Mouse (Mus musculus) olfactory bulb, adult 2 months (tissue): Measurements from ENCODE around the gene Farp1. TPM values are rescaled to one million over a fixed set of nuclear protein-coding genes. Genes with fewer than 3 reads are reported as not detected.
A peak's percentile ranks its signal among the peaks of the same experiment; 100 is the strongest.
"Not testable (repeated sequence)": the region's sequence is repeated elsewhere in the genome, so short reads cannot be mapped to it uniquely, and the experiment has no call there.

Experiments used
- H3K27ac ChIP-seq: fragments of 200-500 bp; 2 replicates; pipeline ENCODE4 v1.5.1; 2012; ENCODE audit warnings: low read depth, low read length; ENCODE audit not compliant: insufficient read depth
- H3K4me1 ChIP-seq: fragments of 200-500 bp; 2 replicates; pipeline ENCODE4 v1.6.1; 2012; ENCODE audit warnings: low read length; ENCODE audit not compliant: control insufficient read depth, insufficient read depth
- H3K4me3 ChIP-seq: fragments of 200-500 bp; 2 replicates; pipeline ENCODE4 v1.5.1; 2012; ENCODE audit warnings: mild to moderate bottlenecking, low read depth, low read length, moderate library complexity; ENCODE audit not compliant: insufficient read depth
- CTCF ChIP-seq: fragments of 200-500 bp; IDR thresholded peaks from 2 replicates; pipeline ENCODE4 v1.5.1; 2012; ENCODE audit warnings: low read depth, mild to moderate bottlenecking, low read length, moderate library complexity; ENCODE audit not compliant: insufficient read depth
- POLR2A ChIP-seq: fragments of 200-500 bp; IDR thresholded peaks from 2 replicates; pipeline ENCODE4 v1.6.1; 2012; ENCODE audit warnings: mild to moderate bottlenecking, low read depth, low read length, moderate library complexity; ENCODE audit not compliant: insufficient read depth
- WGBS: fragments of 180-500 bp; shearing (Covaris S2); methylation state at CpG from one replicate; pipeline ENCODE4 v1.1.7; 2018; 5-methylcytosine and 5-hydroxymethylcytosine counted together
- polyA plus RNA-seq: library from polyadenylated mRNA; stranded (reverse); fragments of >200 nt; gene quantifications from 2 replicates; pipeline ENCODE4 v1.2.4, GENCODE M21; 2012; ENCODE audit warnings: low replicate concordance; ENCODE audit not compliant: missing spikeins, insufficient read depth, insufficient read length

Farp1 gene
- polyA plus RNA-seq, 1 experiment = not detected

DNA sequence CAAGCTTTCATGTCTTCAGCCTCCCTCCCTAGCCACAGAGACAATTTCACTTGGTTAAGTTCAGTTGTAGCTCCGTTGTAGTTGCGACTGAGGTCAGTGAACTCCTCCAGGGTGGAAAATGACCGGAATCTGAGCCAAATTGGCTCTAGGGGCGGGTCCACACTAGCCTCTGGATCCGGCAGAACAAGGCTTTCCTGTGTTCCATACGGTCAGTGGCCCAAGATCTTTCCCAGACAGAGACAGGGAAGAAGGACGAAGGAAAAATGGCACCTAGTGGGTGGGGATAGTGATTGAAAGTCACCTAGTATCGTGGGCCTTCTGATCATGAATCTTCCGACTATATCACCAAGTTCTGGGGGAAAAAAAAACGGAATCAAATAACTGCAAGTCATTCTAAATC lies 475 bp upstream of the Farp1 start:
- no peak for TF ChIP-seq POLR2A
- no peak for TF ChIP-seq CTCF
- H3K4me3 ChIP-seq = peak overlapping the region; percentile 90
- H3K4me1 ChIP-seq = peaks cover 12% of the 10 kb centered on the region
- peak overlapping the region; percentile 24 for H3K27ac ChIP-seq
- WGBS = 19% methylated on average over 10 of the region's 10 CpGs

DNA sequence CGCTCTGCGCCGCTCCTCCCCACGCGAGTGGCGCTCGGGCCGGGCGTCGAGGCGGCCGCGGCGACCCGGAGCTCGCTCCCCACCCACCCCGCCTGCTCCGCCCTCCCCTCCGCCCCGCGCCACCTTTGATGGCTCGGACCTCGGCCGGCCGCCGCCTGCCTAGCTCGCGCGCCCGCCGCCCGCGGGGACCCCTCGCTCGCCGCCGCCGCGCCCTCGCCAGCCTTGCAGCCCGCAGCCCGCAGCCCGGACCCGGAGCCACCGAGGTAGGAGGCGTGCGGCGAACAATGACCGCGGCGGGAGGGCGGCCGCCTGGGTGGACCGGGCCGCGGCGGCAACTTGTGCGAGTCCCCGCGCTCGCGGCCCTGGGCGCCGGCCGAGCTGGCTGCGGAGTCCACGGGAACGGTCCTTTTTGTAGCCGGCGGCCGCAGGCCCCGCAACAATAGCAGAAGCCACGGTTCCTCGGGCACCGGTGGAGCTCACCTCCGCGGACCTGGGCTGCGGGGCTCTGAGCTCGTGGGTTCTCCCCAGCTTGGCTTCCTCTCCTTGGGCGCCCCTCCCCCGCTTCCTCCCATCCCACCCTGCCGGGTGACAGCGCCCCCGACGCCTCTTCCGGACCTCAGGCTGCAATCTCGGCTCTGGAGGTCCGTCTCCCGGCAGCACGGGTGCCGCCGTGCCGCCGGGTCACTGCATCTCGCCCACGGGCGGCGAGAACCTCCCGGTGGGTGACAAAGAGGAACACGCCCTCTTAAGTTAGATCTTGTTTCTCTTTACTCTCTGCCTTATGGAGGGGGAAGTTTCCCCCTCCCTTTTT lies 868 bp downstream of the Farp1 start:
- H3K4me3 ChIP-seq = peak overlapping the region; percentile 90
- no peak for TF ChIP-seq POLR2A
- TF ChIP-seq CTCF = no peak
- WGBS = under 1% methylated on average over 96 of the region's 100 CpGs
- H3K27ac ChIP-seq = peak overlapping the region; percentile 79
- peaks cover 12% of the 10 kb centered on the region for H3K4me1 ChIP-seq

DNA sequence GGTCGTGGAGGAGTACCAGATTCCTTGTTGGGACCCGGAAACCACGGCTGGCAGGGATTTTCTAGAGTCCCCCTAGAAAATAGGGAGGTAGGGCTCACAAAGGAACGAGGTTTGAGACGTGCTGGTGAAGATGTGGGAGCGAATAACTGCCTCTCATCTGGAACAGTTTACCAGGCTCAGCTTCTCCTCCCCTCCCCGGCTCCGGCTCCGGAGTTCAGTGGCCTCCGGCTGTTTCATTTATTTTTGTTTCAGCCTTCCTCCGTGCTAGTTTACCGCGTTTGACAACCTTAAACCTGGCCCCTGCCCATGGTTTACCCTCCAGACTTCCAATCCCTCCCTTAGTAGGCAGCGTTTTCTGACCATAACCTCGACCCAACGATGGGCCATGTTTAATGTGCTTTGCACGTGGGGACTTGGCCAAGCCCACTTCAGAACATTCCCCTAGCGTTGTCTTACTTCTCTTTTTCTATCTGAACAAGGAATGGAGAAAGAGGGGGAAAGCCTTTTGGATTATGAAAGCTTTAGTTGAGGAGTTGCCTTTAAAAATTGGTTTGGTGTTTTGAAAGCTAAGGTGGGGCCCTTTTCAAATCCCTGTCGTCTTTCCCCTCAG lies 1.7 kb downstream of the Farp1 start:
- no peak for TF ChIP-seq CTCF
- no peak for TF ChIP-seq POLR2A
- peak overlapping the region; percentile 90 for H3K4me3 ChIP-seq
- H3K27ac ChIP-seq = peak overlapping the region; percentile 72
- WGBS = under 1% methylated on average over 19 of the region's 19 CpGs
- peaks cover 12% of the 10 kb centered on the region for H3K4me1 ChIP-seq

GRCm38 (mm10) chr14:121037276-121037675 lies 2.3 kb downstream of the Farp1 start:
- 9% methylated on average over 7 of the region's 7 CpGs for WGBS
- H3K27ac ChIP-seq = peak overlapping the region; percentile 72

GRCm38 (mm10) chr14:121038676-121039075 lies 3.7 kb downstream of the Farp1 start:
- WGBS = 73% methylated on average over 5 of the region's 5 CpGs
- Histone ChIP-seq H3K4me3 (no peak overlapping the region), H3K27ac (peak overlapping the region; percentile 61; the same call in 1 of the 2 replicates), H3K4me1 (peaks cover 10% of the 10 kb centered on the region)
- TF ChIP-seq CTCF (no peak), POLR2A (no peak)

More at GRCm38 (mm10) chr14:121037276-121037675, 2.3 kb downstream of the Farp1 start:
- Histone ChIP-seq H3K4me1 (peaks cover 12% of the 10 kb centered on the region), H3K4me3 (peak overlapping the region; percentile 90)
- no peak for TF ChIP-seq POLR2A
- TF ChIP-seq CTCF = no peak

GRCm38 (mm10) chr14:121044145-121044544 lies 9.1 kb downstream of the Farp1 start:
- Histone ChIP-seq H3K27ac (no peak overlapping the region), H3K4me3 (no peak overlapping the region), H3K4me1 (peaks cover 17% of the 10 kb centered on the region)
- TF ChIP-seq CTCF (no peak), POLR2A (no peak)
- 80% methylated on average over 3 of the region's 3 CpGs for WGBS

GRCm38 (mm10) chr14:121046313-121046961 lies 11.4 kb downstream of the Farp1 start:
- Histone ChIP-seq H3K27ac (peak overlapping the region; percentile 71), H3K4me3 (no peak overlapping the region), H3K4me1 (peaks cover 25% of the 10 kb centered on the region)
- 48% methylated on average over 9 of the region's 9 CpGs for WGBS
- TF ChIP-seq POLR2A = no peak
- no peak for TF ChIP-seq CTCF

DNA sequence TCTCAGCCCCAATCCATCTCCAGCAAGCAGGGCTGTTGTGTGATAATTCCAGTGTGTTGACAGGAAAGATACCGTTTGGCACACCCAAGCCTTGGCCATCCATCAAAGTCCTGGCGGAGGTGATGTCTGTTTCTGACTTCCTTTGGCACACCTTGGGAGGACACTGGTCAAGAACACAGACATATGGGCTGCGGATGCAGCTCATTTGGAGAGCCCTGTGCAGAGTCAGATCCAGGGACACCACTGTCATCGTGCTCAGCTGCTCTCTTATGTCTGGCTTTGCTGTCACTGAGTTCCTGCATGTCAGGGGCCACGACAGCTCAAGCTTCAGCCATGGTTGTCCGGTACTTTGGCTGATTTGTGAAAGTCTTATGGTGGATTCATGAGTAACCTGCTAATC lies 12.8 kb downstream of the Farp1 start:
- WGBS = 88% methylated on average over 6 of the region's 6 CpGs
- no peak overlapping the region for H3K27ac ChIP-seq
- TF ChIP-seq CTCF (no peak), POLR2A (no peak)
- no peak overlapping the region for H3K4me3 ChIP-seq
- peaks cover 34% of the 10 kb centered on the region for H3K4me1 ChIP-seq

- H3K27ac ChIP-seq, H3K4me3 ChIP-seq: not testable (repeated sequence)
- H3K4me1 ChIP-seq = peaks cover 46% of the 10 kb centered on the region
- 89% methylated on average over 3 of the region's 4 CpGs for WGBS
Measured at GRCm38 (mm10) chr14:121051002-121051401, 16.0 kb downstream of the Farp1 start.
